8 mouse cellular contexts compared by ENCODE assay signal in genomic region chr17:48931621-48932405, GRCm38 (mm10). TPM values are rescaled to one million over a fixed set of nuclear protein-coding genes. Genes with fewer than 3 reads are reported as not detected.
DNase-seq lines count a peak whose midpoint lies in the region; ATAC-seq and TF ChIP-seq lines count a peak whose summit lies in the region.

Gene Lrfn2 (plus strand): TSS chr17:48932379.

- 0 out of 2 replicates have a peak, but pooled peaks cover 4% of the 10 kb centered on the region for H3K27me3 ChIP-seq in forebrain, embryonic 16.5 days (replicated peaks; ENCODE audit: control insufficient read depth, insufficient read depth, low read length)
- H3K27me3 ChIP-seq in liver, embryonic 15.5 days = peaks cover 39% of the 10 kb centered on the region
- H3K27me3 ChIP-seq in neural tube, embryonic 13.5 days = peaks cover 41% of the 10 kb centered on the region
- no peaks in the 10 kb centered on the region for H3K27me3 ChIP-seq in testis, adult 2 months (ENCODE audit: control insufficient read depth, insufficient read depth, low read length)

- WGBS in forebrain, embryonic 16.5 days = under 1% methylated on average over 56 of the region's 56 CpGs
- 1% methylated on average over 56 of the region's 56 CpGs for WGBS in liver, embryonic 15.5 days (ENCODE audit: insufficient replicate concordance)
- under 1% methylated on average over 56 of the region's 56 CpGs for WGBS in neural tube, embryonic 13.5 days

- peak within 1 kb of the TSS; percentile 68 for H3K4me3 ChIP-seq in forebrain, embryonic 16.5 days (replicated peaks; ENCODE audit: low read length)
- peak within 1 kb of the TSS; percentile 42 for H3K4me3 ChIP-seq in liver, embryonic 15.5 days (replicated peaks)
- H3K4me3 ChIP-seq in neural tube, embryonic 13.5 days = peak within 1 kb of the TSS; percentile 52
- H3K4me3 ChIP-seq in testis, adult 2 months (ENCODE audit: control insufficient read depth, low read depth, low read length) = peak within 1 kb of the TSS; percentile 71

- DNase-seq in 3134 (ENCODE audit: extremely low read depth, insufficient read length, low spot score) = peak; percentile 12
- peak; percentile 66 for DNase-seq in cerebellum, adult 11 months
- peak; percentile 81 to 84 for DNase-seq in heart, postnatal 14 days
- peak; percentile 86 for DNase-seq in layer of hippocampus, adult 11-12 months (ENCODE audit: low spot score)

- intact Hi-C loops in heart, postnatal 14 days (cut with DNase I) = loop anchor here (1.0 to 2.0 kb wide), 2 partner anchors 251 to 468 kb away; no protein-coding TSS in a partner anchor

- peak within 1 kb of the TSS; percentile 64 for H3K4me2 ChIP-seq in forebrain, embryonic 16.5 days (ENCODE audit: low read length)
- H3K4me2 ChIP-seq in liver, embryonic 15.5 days = peak within 1 kb of the TSS; percentile 67
- H3K4me2 ChIP-seq in neural tube, embryonic 13.5 days = peak within 1 kb of the TSS; percentile 68

- no peak for TF ChIP-seq POLR2A in testis, adult 2 months (IDR thresholded peaks at IDR 0.05; ENCODE audit: control insufficient read depth, low read depth, low read length)

- peak within 1 kb of the TSS; percentile 73 for H3K9ac ChIP-seq in forebrain, embryonic 16.5 days (replicated peaks; ENCODE audit: low read depth, low read length)
- H3K9ac ChIP-seq in liver, embryonic 15.5 days = no peak within 1 kb of the TSS
- H3K9ac ChIP-seq in neural tube, embryonic 13.5 days = peak within 1 kb of the TSS; percentile 75

- peaks cover 14% of the 10 kb centered on the region for H3K4me1 ChIP-seq in forebrain, embryonic 16.5 days (replicated peaks; ENCODE audit: control insufficient read depth, insufficient read depth, low read length)
- H3K4me1 ChIP-seq in liver, embryonic 15.5 days (replicated peaks) = no peaks in the 10 kb centered on the region
- peaks cover 43% of the 10 kb centered on the region for H3K4me1 ChIP-seq in neural tube, embryonic 13.5 days (replicated peaks)
- peaks cover 5% of the 10 kb centered on the region for H3K4me1 ChIP-seq in testis, adult 2 months (ENCODE audit: control insufficient read depth, insufficient read depth, low read length)

- peak; percentile 93 for ATAC-seq in forebrain, embryonic 16.5 days
- ATAC-seq in liver, embryonic 15.5 days (ENCODE audit: insufficient read depth) = peak; percentile 52; the same call in 1 of the 2 replicates
- ATAC-seq in neural tube, embryonic 13.5 days (ENCODE audit: low read depth) = peak; percentile 93

- H3K9me3 ChIP-seq in forebrain, embryonic 16.5 days (ENCODE audit: control insufficient read depth, low read length) = no peaks in the 10 kb centered on the region
- H3K9me3 ChIP-seq in liver, embryonic 15.5 days (replicated peaks) = no peaks in the 10 kb centered on the region
- 0 out of 2 replicates have a peak, but pooled peaks cover 1% of the 10 kb centered on the region for H3K9me3 ChIP-seq in neural tube, embryonic 13.5 days

- peak; percentile 60 for TF ChIP-seq CTCF in testis, adult 2 months (IDR thresholded peaks at IDR 0.05; ENCODE audit: control insufficient read depth, insufficient read depth, insufficient replicate concordance, low read depth, low read length)

- H3K27ac ChIP-seq in forebrain, embryonic 16.5 days (ENCODE audit: low read length) = peak within 1 kb of the TSS; percentile 74
- no peak within 1 kb of the TSS for H3K27ac ChIP-seq in liver, embryonic 15.5 days (replicated peaks)
- H3K27ac ChIP-seq in neural tube, embryonic 13.5 days (replicated peaks) = peak within 1 kb of the TSS; percentile 72
- H3K27ac ChIP-seq in testis, adult 2 months (ENCODE audit: control insufficient read depth, insufficient read depth, low read depth, low read length) = no peak within 1 kb of the TSS

- H3K36me3 ChIP-seq in forebrain, embryonic 16.5 days (ENCODE audit: control insufficient read depth, insufficient read depth) = no peaks in the 10 kb centered on the region
- H3K36me3 ChIP-seq in liver, embryonic 15.5 days (replicated peaks) = no peaks in the 10 kb centered on the region
- no peaks in the 10 kb centered on the region for H3K36me3 ChIP-seq in neural tube, embryonic 13.5 days
- H3K36me3 ChIP-seq in testis, adult 2 months (ENCODE audit: control insufficient read depth, insufficient read depth, low read length) = no peaks in the 10 kb centered on the region

RNA-seq across cellular contexts. Expression of gene Lrfn2, which starts in this region (rescaled TPM):
- polyA plus RNA-seq in forebrain, embryonic 16.5 days (2015; fragmentation: Nextera tagmentation; extraction: Ambion mirVana) = 9.5 and 10.4 TPM in 2 replicates
- total RNA-seq in heart, postnatal 14 days (2021) = 1 to 10 TPM in 1 of 2 experiments, under 1 TPM in 1; 0.95 to 1.1 TPM
- polyA plus RNA-seq in liver, embryonic 15.5 days (2015; fragmentation: Nextera tagmentation; extraction: Ambion mirVana) = not detected in 2 replicates
- 7.7 and 8.2 TPM in 2 replicates for polyA plus RNA-seq in neural tube, embryonic 13.5 days (2015; fragmentation: Nextera tagmentation; extraction: Ambion mirVana)
- 0.04 TPM in 1 of 2 replicates, not detected in the other for polyA plus RNA-seq in testis, adult 2 months (2012; rRNA removed)

Comparison
In these comparisons a context has a peak if more than half of its experiments do, and no peak if none do; other contexts are left out.
1. Peak in ATAC-seq, H3K4me3 ChIP-seq and H3K4me2 ChIP-seq in liver, embryonic 15.5 days; RNA of the gene not detected or under 1 TPM.
2. DNase-seq: peak in every context shown above with its lines; median percentile 86 in layer of hippocampus, adult 11-12 months; 82 in heart, postnatal 14 days; 66 in cerebellum, adult 11 months; 12 in 3134.
3. H3K27ac ChIP-seq: peak in forebrain, embryonic 16.5 days (single experiment) and neural tube, embryonic 13.5 days (single experiment); none in liver, embryonic 15.5 days (single experiment) and testis, adult 2 months (single experiment).
4. Peak in every context shown above with its lines, with median percentiles within 50 percentile points of each other: ATAC-seq, H3K4me2 ChIP-seq and H3K4me3 ChIP-seq.